Mouse (Mus musculus) gonadal fat pad, adult 2 months (tissue): ENCODE measurements around the gene Gpr84. TPM values are rescaled to one million over a fixed set of nuclear protein-coding genes. Genes with fewer than 3 reads are reported as not detected.

Experiments
- DNase-seq: peaks from one replicate; pipeline ENCODE4 v3.0.0-alpha.2; 2012; ENCODE audit warnings: low read depth
- polyA plus RNA-seq: library from polyadenylated mRNA; depleted of rRNA; stranded (reverse); fragments of >200 nt; gene quantifications from 2 replicates; pipeline ENCODE4 v1.2.3, GENCODE M21; 2012

The Gpr84 gene
- polyA plus RNA-seq, 1 experiment, result 0.39 TPM

- DNase-seq, result no peak
Measured at GRCm38 (mm10) chr15:103335488-103336235, 25.2 kb upstream of the Gpr84 start.

- no peak for DNase-seq
Measured at GRCm38 (mm10) chr15:103335040-103335439, 24.6 kb upstream of the Gpr84 start.

- DNase-seq, result no peak
Measured at GRCm38 (mm10) chr15:103334194-103334593, 23.8 kb upstream of the Gpr84 start.

GRCm38 (mm10) chr15:103333738-103334137 is 23.3 kb upstream of the Gpr84 start:
- DNase-seq, result no peak

- no peak for DNase-seq
Measured at GRCm38 (mm10) chr15:103333081-103333615, 22.7 kb upstream of the Gpr84 start.

GRCm38 (mm10) chr15:103323455-103324247 is 13.2 kb upstream of the Gpr84 start:
- DNase-seq, result no peak

GRCm38 (mm10) chr15:103323070-103323454 is 12.7 kb upstream of the Gpr84 start:
- DNase-seq, result no peak

GRCm38 (mm10) chr15:103322396-103322795 is 12.0 kb upstream of the Gpr84 start:
- DNase-seq, result no peak

- no peak for DNase-seq
Measured at GRCm38 (mm10) chr15:103321076-103321475, 10.7 kb upstream of the Gpr84 start.

GRCm38 (mm10) chr15:103318201-103318816 is 7.9 kb upstream of the Gpr84 start:
- no peak for DNase-seq

- no peak for DNase-seq
Measured at GRCm38 (mm10) chr15:103317731-103318130, 7.3 kb upstream of the Gpr84 start.

- no peak for DNase-seq
Measured at GRCm38 (mm10) chr15:103317120-103317519, 6.7 kb upstream of the Gpr84 start.

GRCm38 (mm10) chr15:103315979-103316776 is 5.8 kb upstream of the Gpr84 start:
- DNase-seq, result no peak

- no peak for DNase-seq
Measured at GRCm38 (mm10) chr15:103315011-103315502, 4.6 kb upstream of the Gpr84 start.

- DNase-seq, result no peak
Measured at GRCm38 (mm10) chr15:103314181-103314580, 3.8 kb upstream of the Gpr84 start.

- DNase-seq, result no peak
Measured at GRCm38 (mm10) chr15:103313495-103314095, 3.2 kb upstream of the Gpr84 start.

- DNase-seq, result no peak
Measured at GRCm38 (mm10) chr15:103308876-103309580, 1.4 kb downstream of the Gpr84 start.

- no peak for DNase-seq
Measured at GRCm38 (mm10) chr15:103308056-103308875, 2.1 kb downstream of the Gpr84 start.

GRCm38 (mm10) chr15:103307125-103307524 is 3.3 kb downstream of the Gpr84 start:
- no peak for DNase-seq
